Mouse (Mus musculus) thymus, postnatal 36 days (tissue): ENCODE measurements around the gene Pus10.

Experiments
- DNase-seq, 2 experiments: peaks; one replicate each; pipeline ENCODE4 v3.0.0; 2022; ENCODE audit warnings: mixed read lengths in 2 of 2

Gene Pus10

DNA sequence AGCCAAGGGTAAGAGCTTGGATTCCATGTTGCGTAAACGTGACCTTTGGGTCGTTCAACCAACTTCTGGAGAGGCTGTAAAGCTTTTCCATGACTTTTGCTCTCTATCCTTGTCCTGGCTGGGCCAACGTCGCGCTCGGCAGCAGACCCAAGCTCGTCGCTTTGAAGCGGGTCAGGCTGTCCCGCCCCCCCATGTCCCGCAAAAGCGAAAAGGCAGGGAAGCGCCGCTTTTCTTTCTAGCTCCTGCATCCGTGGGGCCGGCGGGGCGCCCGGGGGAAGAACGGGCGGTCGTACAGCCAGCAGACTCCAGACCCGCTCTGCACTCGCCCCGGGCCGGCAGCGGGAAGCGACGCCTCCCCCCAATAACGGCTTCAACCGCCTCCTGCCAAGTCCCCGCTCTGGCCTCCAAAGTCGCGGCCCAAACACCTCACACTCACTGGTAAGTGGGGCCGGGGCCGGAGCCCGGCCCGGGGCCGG, at the start of gene Pus10:
TSS of gene Pus10 (plus strand) at position 364 of the 476 bp plus-strand sequence.
- DNase-seq: no peak

DNA sequence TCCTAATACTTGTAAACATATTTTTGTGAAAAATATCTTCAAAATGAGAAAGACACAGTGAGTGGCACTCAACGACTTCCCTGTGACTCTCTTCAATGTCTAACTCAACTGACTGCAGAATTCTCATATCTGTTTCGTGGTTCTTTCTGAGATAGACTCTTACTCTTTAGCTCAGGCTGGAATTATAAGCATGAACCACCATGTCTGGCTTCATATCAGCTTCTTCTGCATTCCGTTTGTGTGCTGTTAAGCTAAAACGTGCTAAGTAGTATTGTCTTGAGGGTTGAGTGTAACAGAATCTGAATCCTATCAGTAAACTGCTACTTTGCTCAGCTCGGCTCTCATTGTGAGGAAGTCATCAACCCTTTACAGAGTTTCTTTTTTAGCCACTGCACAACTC, 46.5 kb upstream of the Pus10 start:
- DNase-seq: no peak

GRCm38 (mm10) chr11:23630664-23631063, 34.8 kb upstream of the Pus10 start:
- DNase-seq: no peak

GRCm38 (mm10) chr11:23632945-23633878, 32.3 kb upstream of the Pus10 start, which contains the start of gene 0610010F05Rik:
Gene 0610010F05Rik (minus strand): TSS chr11:23633639.
- peak; percentile 74 to 79 for DNase-seq

- no peak for DNase-seq
Observed at GRCm38 (mm10) chr11:23633879-23634215, 31.6 kb upstream of the Pus10 start.

DNA sequence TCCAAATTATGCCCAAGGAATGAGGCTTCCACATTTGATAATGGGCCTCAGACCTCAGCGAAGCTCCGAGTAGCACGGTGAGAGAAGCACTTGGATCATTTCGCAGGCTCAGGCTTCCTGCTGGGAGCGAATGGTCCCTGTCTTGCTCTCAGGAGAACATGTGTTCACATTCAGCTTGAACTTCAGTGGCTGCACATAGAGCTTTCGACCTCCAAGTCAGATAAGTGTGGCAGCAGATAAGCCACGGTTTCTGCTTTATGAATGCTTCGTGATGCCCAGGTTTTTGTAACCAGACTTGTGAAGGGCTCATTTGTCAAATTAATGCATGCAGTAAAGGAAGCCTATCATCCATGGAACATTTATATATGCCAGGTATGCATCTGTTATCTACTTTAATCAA, 30.9 kb upstream of the Pus10 start:
- no peak for DNase-seq

DNA sequence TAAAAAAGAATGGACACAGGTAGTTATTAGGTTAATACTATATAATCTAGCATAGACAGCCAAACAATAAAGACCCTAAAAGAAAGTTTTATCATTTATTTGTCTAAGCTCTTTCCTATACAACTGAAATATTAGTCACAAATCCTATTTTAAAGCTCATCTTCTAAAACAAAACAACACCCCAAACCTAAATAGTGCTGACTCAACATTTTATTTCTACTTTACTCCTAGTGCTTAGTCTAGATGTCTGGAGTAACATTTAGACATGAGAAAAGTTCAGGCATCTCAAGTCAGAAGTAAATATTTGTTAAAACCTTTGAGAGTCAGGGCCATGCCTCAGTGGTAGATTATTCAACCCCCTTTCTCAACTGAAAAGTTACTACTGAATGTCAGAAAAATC, 18.0 kb upstream of the Pus10 start:
- no peak for DNase-seq

GRCm38 (mm10) chr11:23647835-23648234, 17.6 kb upstream of the Pus10 start:
- DNase-seq: no peak

DNA sequence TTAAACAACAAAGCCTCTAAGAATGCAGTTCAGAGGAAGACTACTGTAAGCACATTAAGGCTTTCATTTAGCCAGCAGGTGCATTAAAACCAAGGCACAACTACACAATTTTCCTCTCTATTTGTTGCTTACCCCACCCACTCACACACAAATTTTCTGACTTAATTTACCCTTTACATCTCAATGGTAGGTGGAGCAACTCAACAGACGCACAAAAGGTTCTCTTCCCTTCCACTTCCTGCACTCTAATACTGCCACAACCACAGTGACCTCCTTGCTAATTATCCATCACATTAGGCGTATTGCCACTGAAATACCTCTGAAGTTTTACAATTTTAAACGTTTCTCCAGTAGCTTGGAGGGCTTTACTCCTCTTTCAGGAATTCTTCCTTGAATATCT, 11.8 kb upstream of the Pus10 start:
- DNase-seq: no peak

DNA sequence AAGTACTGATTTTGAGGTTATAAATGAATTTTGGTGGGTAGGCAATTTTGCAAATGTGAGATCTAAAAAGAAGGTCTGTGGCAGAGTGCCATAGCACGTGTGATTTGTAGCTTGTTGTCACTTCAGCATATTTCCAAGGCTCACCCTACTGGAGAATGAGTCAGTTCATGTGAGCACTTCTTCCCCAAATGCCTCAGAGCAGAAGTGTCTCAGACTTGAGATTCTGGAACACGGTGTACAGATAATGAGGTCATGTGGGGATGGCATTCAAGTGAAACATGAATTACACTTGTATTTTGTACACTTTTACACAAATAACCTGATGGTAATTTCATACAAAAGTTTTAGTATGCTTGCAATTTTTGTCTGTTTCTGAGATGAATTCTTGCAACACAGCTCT, 7.7 kb upstream of the Pus10 start:
- DNase-seq: no peak

DNA sequence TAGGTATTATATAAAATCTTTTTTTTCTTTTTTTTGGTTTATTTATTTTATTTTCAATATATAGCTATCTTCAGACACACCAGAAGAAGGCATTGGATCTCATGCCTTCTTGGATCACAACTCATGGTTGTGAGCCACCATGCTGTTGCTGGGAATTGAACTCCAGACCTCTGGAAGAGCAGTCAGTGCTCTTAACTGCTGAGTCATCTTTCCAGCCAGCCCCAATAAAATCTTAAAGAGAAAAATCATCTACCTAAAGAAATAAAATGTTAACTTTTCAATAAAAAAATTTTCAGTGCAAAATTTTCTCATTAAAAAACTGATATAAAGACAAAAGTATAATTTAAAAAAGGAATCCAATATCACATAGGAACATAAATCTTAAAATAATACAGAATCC, 1.2 kb upstream of the Pus10 start:
- DNase-seq: no peak

GRCm38 (mm10) chr11:23665798-23666501, 476 bp downstream of the Pus10 start, which contains the start of gene Pex13:
Gene Pex13 (minus strand): TSS chr11:23665959.
- peak; percentile 90 to 93 for DNase-seq

GRCm38 (mm10) chr11:23666526-23666925, 1.1 kb downstream of the Pus10 start:
- no peak for DNase-seq

GRCm38 (mm10) chr11:23667128-23667527, 1.7 kb downstream of the Pus10 start:
- DNase-seq: peak in 1 of 2 experiments; percentile 16

DNA sequence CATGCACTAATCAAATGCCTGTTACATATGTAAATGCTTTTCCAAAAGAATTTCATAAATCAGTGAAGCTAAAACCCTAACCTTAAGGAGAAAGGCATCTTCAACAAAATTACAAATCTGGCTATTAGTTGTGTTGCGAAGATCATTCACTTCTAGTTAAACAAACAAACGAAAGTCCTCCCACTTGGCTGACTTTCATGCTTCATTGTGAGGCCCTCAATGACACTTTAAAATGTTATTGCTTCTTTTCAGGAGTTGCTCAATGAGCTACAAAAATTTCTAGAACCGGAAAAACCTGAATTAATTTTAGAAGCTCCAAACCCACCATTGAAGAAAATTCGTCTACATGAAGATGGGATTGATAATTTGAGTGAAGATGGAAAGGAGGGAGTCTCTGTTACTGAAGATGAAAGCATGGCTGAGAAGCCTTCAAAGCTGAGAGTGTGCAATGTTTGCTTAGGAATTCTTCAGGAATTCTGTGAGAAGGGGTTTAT, 6.8 kb downstream of the Pus10 start:
- no peak for DNase-seq

DNA sequence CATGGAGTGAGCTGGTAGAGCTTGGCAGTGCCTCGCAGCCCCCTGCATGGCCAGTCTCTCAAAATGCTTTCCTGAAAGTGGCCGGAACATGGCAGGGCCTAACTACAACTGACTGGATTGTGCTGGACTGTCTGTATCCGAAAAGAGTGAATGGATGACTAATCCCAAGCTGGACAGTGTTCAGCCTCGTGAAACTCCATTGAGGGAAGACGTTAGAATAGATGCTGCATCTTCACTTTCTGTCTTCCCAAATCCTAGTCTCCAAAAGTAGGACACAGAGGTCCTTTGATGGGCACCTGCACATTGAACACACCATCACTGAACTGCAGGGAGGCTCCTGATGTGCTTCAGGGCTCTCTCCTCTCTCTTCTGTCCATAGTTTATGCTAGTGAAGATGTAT, 10.6 kb downstream of the Pus10 start:
- DNase-seq: no peak

- DNase-seq: peak; percentile 14 to 38
Observed at GRCm38 (mm10) chr11:23679044-23679642, 13.7 kb downstream of the Pus10 start.

DNA sequence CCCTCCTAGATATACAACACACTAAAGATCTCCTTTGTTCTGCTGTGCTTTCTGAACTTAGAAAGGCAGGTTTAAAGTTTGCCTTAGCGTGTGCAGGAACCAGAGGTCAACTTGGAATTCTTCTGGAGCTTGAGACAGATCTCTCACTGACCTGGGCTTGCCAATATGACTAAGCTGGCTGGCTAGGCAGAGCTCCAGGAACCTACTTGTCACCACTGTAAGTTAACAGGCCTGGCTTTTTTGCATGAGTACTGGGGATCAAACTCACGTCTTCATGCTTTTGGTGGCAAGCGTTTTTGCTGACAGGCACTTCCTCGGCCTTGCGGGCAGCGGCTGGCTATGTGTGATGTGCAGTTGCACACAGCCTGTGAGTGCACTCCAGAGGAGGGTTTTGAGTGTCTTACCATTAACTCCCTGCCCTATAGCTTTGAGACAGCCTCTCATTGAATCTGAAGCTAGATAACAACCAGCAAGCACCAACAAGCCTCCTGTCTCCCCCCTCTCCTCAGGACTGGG, 15.0 kb downstream of the Pus10 start:
- no peak for DNase-seq

- no peak for DNase-seq
Observed at GRCm38 (mm10) chr11:23682561-23682960, 17.1 kb downstream of the Pus10 start.

GRCm38 (mm10) chr11:23686671-23687070, 21.2 kb downstream of the Pus10 start:
- no peak for DNase-seq

GRCm38 (mm10) chr11:23688060-23688459, 22.6 kb downstream of the Pus10 start:
- no peak for DNase-seq

DNA sequence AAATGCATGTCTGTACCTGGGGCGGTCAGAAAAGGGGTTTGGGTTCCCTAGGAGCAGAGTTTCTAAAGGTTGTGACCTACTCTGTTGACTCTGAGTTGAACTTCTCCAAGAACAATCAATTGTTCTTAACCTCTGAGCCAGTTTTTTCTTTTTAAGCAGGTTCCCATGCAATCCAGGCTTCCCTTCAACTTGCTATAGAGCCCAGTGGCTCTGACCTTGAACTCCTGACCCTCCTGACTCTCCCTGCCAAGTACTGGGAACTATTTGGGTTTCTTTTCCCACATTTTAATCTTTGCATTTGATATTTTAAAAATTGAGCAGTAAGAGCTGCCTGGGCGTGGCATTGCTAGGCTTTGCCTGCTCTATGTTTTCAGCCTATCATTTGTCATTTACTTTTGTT, 27.8 kb downstream of the Pus10 start:
- DNase-seq: no peak

DNA sequence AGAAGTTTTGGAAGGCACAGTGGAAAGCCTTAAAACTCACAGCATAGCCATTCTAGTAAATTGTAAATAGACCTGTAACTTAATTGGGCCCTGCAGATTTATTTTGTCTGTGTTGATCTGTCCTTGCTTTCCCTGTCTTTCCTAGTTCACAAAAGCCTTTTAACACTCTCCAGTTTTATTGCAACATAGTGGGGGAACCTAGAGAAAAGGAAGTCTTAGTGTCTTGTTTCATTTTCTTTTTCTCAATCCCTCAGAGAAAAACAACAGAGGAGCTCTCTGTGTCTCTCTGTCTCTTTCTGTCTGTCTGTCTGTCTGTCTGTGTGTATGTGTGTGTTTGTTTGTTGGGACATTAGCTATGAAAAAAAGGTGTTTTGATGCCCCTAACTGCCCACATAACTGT, 30.4 kb downstream of the Pus10 start:
- DNase-seq: no peak
